Mouse (Mus musculus): ENCODE measurements around the gene Slc6a1. TPM values are rescaled to one million over a fixed set of nuclear protein-coding genes. Genes with fewer than 3 reads are reported as not detected.

Gene Slc6a1
- total and polyA plus RNA-seq, 3 experiments: 0.04 TPM; not detected in 2

DNA sequence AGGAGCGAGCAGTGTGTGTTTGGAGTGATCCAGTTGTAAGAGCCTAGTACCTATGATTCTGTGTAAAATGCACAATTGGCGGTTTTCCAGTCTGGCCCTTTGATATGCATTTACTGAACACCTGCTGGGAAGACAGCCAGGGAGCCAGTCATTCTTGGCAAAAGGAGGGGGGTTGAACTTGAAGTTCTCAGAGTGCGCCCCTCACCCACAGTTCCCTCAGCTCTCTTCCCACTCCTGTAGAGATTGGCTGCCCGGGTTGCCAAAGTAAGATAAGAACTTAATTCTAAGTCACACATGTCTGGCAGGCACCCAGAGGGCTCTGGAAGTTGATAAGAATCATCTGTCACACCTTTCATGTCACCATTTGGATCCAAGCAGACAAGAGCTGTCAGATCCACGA is 18.0 kb upstream of the Slc6a1 start:
- Histone ChIP-seq H3K4me1 (ENCODE audit: control insufficient read depth in 1 of 2, insufficient read depth in 2 of 2) (no peaks in the 10 kb centered on the region), H3K9ac (ENCODE audit: insufficient read depth, low read depth) (no peak overlapping the region), H3K79me2 (replicated peaks; ENCODE audit: control insufficient read depth, extremely low read depth, insufficient read depth, poor library complexity, severe bottlenecking) (no peaks in the 10 kb centered on the region), H3K4me3 (replicated peaks in 1 of 3; ENCODE audit: low read depth in 2 of 3, low read length in 2 of 3, poor library complexity in 1 of 3) (no peak overlapping the region), H3K27me3 (replicated peaks) (peaks cover 88% of the 10 kb centered on the region), H3K27ac (ENCODE audit: insufficient read depth, low read depth) (no peak overlapping the region), H3K36me3 (replicated peaks in 1 of 2; ENCODE audit: control insufficient read depth in 1 of 2, insufficient read depth in 1 of 2, low read length in 1 of 2) (no peaks in the 10 kb centered on the region), H3K4me2 (ENCODE audit: insufficient read depth, low read depth, poor library complexity, severe bottlenecking) (no peak overlapping the region), H3K9me3 (replicated peaks; ENCODE audit: low read length) (no peaks in the 10 kb centered on the region)
- in situ Hi-C loops (cut with MboI; ENCODE audit: low pct_ligation_motif_present, low pct_unique_long_range_greater_than_20kb, low sequenced_read_pairs): no loop called here
- dilution Hi-C loops (cut with MboI; ENCODE audit: extremely low pct_ligation_motif_present, extremely low pct_unique_long_range_greater_than_20kb, low sequenced_read_pairs): no loop called here
- no peak for DNase-seq (ENCODE audit: extremely low read depth)
- TF ChIP-seq MAFK (IDR thresholded peaks at IDR 0.05; ENCODE audit: insufficient replicate concordance, low read length): no peak
- TF ChIP-seq EP300 (IDR thresholded peaks at IDR 0.05; ENCODE audit: low read length): no peak
- no peak for TF ChIP-seq PAX5 (IDR thresholded peaks at IDR 0.05; ENCODE audit: low read length)
- TF ChIP-seq SMC3 (IDR thresholded peaks at IDR 0.05; ENCODE audit: low read depth, low read length): no peak
- TF ChIP-seq ELF1 (IDR thresholded peaks at IDR 0.05; ENCODE audit: low read depth, low read length): no peak
- TF ChIP-seq MEF2A (IDR thresholded peaks at IDR 0.05; ENCODE audit: borderline replicate concordance, low read depth, low read length): no peak
- no peak for TF ChIP-seq IRF4 (IDR thresholded peaks at IDR 0.05; ENCODE audit: low read depth, low read length)
- TF ChIP-seq SIN3A (IDR thresholded peaks at IDR 0.05; ENCODE audit: low read length): no peak
- no peak for TF ChIP-seq E2F4 (IDR thresholded peaks at IDR 0.05; ENCODE audit: insufficient replicate concordance, low read depth, low read length)
- TF ChIP-seq JUND (conservative IDR thresholded peaks at IDR 0.05; ENCODE audit: low read depth, low read length): no peak
- TF ChIP-seq GABPA (IDR thresholded peaks at IDR 0.05; ENCODE audit: insufficient replicate concordance, low read depth, low read length): no peak
- no peak for TF ChIP-seq NRF1 (IDR thresholded peaks at IDR 0.05; ENCODE audit: low read depth, low read length)
- no peak for TF ChIP-seq USF2 (conservative IDR thresholded peaks at IDR 0.05; ENCODE audit: low read depth, low read length)
- no peak for TF ChIP-seq NELFE (IDR thresholded peaks at IDR 0.05; ENCODE audit: low read depth, low read length)
- no peak for TF ChIP-seq ZMIZ1 (IDR thresholded peaks at IDR 0.05; ENCODE audit: low read depth, low read length)

DNA sequence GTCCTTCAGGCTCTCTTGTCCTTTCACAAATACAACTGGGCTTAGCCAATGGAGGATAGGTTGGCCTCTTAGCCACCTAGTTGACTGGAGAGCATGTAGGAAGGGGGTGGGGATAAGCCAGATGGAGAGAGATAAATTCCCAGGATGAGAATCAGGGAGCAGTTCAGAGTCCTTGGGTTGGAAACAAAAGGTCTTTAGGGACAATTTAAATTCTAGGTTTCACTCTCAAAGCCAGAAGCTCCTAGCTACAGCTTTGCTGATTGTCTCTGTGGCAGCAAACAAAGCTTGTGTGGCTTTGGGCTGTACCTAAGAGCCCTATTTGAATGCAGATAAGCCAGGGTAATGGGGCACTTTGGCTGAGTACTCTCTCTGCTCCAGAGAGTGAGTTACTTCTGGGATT is 16.2 kb upstream of the Slc6a1 start:
- dilution Hi-C loops (cut with MboI; ENCODE audit: extremely low pct_ligation_motif_present, extremely low pct_unique_long_range_greater_than_20kb, low sequenced_read_pairs) (no loop called here), in situ Hi-C loops (cut with MboI; ENCODE audit: low pct_ligation_motif_present, low pct_unique_long_range_greater_than_20kb, low sequenced_read_pairs) (no loop called here)
- no peak overlapping the region for H3K27ac ChIP-seq (ENCODE audit: insufficient read depth, low read depth)
- no peak overlapping the region for H3K4me3 ChIP-seq (replicated peaks in 1 of 3; ENCODE audit: low read depth in 2 of 3, low read length in 2 of 3, poor library complexity in 1 of 3)
- H3K4me2 ChIP-seq (ENCODE audit: insufficient read depth, low read depth, poor library complexity, severe bottlenecking): no peak overlapping the region
- H3K9me3 ChIP-seq (replicated peaks; ENCODE audit: low read length): no peaks in the 10 kb centered on the region
- no peaks in the 10 kb centered on the region for H3K4me1 ChIP-seq (ENCODE audit: control insufficient read depth in 1 of 2, insufficient read depth in 2 of 2)
- DNase-seq (ENCODE audit: extremely low read depth): no peak
- H3K27me3 ChIP-seq (replicated peaks): peaks cover 91% of the 10 kb centered on the region
- TF ChIP-seq USF2 (conservative IDR thresholded peaks at IDR 0.05; ENCODE audit: low read depth, low read length) (no peak), RCOR1 (conservative IDR thresholded peaks at IDR 0.05; ENCODE audit: low read depth, low read length) (no peak), CHD2 (IDR thresholded peaks at IDR 0.05; ENCODE audit: low read length) (no peak), CHD1 (IDR thresholded peaks at IDR 0.05; ENCODE audit: low read depth, low read length) (no peak), PAX5 (IDR thresholded peaks at IDR 0.05; ENCODE audit: low read length) (no peak), ZC3H11A (IDR thresholded peaks at IDR 0.05; ENCODE audit: low read depth, low read length) (no peak)
- no peaks in the 10 kb centered on the region for H3K36me3 ChIP-seq (replicated peaks in 1 of 2; ENCODE audit: control insufficient read depth in 1 of 2, insufficient read depth in 1 of 2, low read length in 1 of 2)
- no peak overlapping the region for H3K9ac ChIP-seq (ENCODE audit: insufficient read depth, low read depth)
- H3K79me2 ChIP-seq (replicated peaks; ENCODE audit: control insufficient read depth, extremely low read depth, insufficient read depth, poor library complexity, severe bottlenecking): no peaks in the 10 kb centered on the region
